Mouse (Mus musculus) frontal cortex, adult 2 months (tissue): ENCODE results near the gene Tpbpa. TPM values are rescaled to one million over a fixed set of nuclear protein-coding genes. Genes with fewer than 3 reads are reported as not detected.
"Not testable (repeated sequence)": the region's sequence is repeated elsewhere in the genome, so short reads cannot be mapped to it uniquely, and the experiment has no call there.

Experiments used
- DNase-seq, 2 experiments: peaks; one replicate each; pipeline ENCODE4 v3.0.0; 2022; ENCODE audit warnings: low spot score in 1 of 2; ENCODE audit errors: extremely low spot score in 1 of 2
- polyA plus RNA-seq: library from polyadenylated mRNA; depleted of rRNA; stranded (reverse); fragments of >200 nt; gene quantifications from 2 replicates; pipeline ENCODE4 v1.2.3, GENCODE M21; 2012; rRNA removed

The Tpbpa gene
- polyA plus RNA-seq: 25.3 and 50.1 TPM in 2 replicates

DNA sequence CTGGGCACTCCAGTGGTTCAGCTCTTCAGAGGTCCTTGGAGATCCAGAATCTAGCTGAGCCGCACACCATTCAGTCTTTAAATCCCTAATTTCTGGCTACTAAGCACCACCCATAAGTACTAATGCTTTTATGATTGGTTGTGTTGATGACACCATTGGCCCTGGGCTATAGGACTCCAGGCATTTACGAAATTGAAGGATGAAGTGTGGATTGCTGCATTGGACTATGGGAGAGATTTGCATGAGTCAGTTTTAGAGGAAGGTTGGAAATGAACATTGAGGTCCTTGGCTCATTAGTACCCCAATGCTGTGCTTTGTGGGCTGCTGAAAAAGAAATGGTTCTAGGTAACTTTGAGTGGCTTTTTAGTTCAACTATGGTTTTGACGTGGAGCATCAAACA lies at the start of gene Tpbpa:
Gene Tpbpa, minus strand, starts transcription at position 101 of the 400 bp plus-strand sequence.
- DNase-seq: not testable (repeated sequence)

DNA sequence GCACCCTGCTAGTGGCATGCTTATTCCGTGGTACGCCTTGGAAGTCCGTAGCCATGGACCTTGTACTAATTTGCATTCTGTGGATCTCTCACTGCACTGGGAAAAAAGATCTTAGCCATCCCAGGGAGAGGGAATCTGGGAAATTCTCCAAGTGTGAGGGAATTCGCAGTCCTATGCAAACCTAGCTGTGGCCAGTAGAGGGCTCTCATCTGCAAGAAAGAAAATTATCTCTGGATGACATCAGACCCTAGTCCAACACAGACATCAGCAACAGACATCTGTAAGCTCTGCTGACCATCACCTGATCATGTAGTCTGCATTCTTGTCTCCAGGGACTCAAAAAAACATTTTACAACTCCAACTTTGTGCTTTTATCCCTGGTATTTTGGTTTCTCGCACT lies 45.1 kb upstream of the Tpbpa start:
- not testable (repeated sequence) for DNase-seq

DNA sequence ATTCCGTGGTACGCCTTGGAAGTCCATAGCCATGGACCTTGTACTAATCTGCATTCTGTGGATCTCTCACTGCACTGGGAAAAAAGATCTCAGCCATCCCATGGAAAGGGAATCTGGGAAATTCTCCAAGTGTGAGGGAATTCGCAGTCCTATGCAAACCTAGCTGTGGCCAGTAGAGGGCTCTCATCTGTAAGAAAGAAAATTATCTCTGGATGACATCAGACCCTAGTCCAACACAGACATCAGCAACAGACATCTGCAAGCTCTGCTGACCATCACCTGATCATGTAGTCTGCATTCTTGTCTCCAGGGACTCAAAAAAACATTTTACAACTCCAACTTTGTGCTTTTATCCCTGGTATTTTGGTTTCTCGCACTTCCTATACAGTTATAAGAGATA lies 30.5 kb upstream of the Tpbpa start:
- not testable (repeated sequence) for DNase-seq

DNA sequence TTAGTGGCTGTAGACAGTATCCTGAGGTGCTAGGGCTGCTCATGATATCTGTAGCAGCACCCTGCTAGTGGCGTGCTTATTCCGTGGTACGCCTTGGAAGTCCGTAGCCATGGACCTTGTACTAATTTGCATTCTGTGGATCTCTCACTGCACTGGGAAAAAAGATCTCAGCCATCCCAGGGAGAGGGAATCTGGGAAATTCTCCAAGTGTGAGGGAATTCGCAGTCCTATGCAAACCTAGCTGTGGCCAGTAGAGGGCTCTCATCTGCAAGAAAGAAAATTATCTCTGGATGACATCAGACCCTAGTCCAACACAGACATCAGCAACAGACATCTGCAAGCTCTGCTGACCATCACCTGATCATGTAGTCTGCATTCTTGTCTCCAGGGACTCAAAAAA lies 22.2 kb upstream of the Tpbpa start:
- DNase-seq: not testable (repeated sequence)

DNA sequence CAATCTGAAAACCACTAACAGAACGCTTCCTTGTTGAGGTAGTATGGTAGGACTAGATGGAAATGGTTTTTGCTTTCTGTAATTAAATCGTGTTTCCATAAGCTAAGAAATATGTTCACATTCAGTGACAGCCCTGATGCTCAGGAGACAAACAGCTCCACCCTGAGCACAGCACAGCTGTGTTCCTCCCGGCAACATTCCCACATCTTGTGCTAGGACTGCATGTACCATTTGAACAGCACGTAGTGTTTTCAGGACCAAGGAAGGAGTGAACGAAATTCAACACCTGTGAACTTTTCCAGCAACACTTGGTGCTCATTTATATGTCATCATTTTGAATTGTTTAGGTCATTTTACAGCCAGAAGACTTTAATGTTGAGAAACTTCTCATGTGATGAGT lies 19.9 kb upstream of the Tpbpa start:
- no peak for DNase-seq

DNA sequence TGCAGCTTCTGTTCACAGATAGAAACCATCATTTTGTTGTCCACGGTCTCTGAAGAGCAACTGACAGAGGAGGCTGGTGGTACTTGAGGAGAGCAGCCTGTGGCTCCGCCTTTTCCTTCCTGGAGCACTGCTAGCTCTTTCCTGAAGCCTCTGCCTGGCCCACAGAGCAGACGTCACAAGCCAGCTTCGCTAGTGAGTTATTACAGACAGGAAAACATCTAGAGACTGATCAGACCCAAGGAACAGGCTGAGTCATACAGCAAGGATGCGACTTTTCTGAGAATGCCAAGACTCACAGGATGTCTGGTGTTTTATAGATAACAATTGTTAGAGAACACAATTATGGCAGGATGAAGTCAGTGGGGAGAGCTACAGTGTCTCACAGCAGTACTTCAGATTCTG lies 5.3 kb downstream of the Tpbpa start, which contains the start of the genes Gm49391 and Ctla2a:
Gene Gm49391, minus strand, starts transcription at position 72 of the 402 bp plus-strand sequence.
Gene Ctla2a, minus strand, starts transcription at position 126 of the 402 bp plus-strand sequence.
- no peak for DNase-seq

DNA sequence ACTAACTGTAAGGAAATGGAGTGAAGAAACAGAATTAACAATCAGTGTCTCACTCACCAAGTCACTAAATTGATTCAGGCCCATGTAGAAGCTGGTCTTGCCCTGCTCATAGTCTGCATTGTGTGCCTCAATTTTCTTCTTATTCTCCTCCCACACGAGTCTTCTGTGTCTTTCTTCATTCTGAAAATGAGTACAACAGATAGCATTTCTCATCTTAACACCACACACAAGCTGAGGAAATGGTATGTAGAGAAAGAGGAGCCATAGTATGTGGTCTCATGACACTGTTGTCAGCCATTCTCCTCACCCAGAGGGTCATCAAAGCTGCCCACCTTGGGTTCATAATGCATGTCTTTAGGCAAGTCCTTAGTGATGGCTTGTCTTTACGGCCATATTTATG lies 6.3 kb downstream of the Tpbpa start, which contains the start of gene Gm49393:
Gene Gm49393, minus strand, starts transcription at position 101 of the 400 bp plus-strand sequence.
- DNase-seq: not testable (repeated sequence)

DNA sequence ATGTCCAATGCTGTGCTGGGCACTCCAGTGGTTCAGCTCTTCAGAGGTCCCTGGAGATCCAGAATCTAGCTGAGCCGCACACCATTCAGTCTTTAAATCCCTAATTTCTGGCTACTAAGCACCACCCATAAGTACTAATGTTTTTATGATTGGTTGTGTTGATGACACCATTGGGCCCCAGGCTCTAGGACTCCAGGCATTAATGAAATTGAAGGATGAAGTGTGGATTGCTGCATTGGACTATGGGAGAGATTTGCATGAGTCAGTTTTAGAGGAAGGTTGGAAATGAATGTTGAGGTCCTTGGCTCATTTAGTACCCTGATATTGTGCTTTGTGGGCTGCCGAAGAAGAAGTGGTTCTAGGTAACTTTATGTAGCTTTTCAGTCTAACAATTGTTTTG lies 37.0 kb downstream of the Tpbpa start, which contains the start of gene Tpbpb:
Gene Tpbpb, minus strand, starts transcription at position 101 of the 400 bp plus-strand sequence.
- not testable (repeated sequence) for DNase-seq

DNA sequence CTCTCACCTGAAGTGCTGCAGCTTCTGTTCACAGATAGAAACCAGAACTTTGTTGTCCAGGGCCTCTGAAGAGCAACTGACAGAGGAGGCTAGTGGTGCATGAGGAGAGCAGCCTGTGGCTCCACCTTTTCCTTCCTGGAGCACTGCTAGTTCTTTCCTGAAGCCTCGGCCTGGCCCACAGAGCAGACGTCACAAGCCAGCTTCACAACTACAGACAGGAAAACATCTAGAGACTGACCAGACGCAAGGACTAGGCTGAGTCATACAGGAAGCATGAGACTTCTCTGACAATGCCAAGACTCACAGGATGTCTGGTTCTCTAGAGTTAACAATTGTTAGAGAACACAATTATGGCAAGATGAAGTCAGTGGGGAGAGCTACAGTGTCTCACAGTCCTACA lies 44.5 kb downstream of the Tpbpa start, which contains the start of gene Ctla2b:
Gene Ctla2b, minus strand, starts transcription at position 120 of the 400 bp plus-strand sequence.
- DNase-seq: peak in 1 of 2 experiments; percentile 0

DNA sequence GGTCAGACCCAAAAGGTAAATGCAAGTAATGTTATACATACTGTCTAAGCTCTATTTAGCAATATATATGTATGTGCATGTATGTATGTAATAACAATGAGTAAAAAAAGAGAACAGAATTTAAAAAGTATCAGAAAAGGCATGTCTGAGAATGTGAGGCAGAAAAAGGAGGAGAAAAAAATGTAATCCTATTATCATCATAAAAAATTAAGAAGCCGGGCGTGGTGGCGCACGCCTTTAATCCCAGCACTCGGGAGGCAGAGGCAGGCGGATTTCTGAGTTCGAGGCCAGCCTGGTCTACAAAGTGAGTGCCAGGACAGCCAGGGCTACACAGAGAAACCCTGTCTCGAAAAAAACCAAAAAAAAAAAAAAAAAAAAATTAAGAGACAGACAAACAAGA lies 45.0 kb downstream of the Tpbpa start, which contains the start of gene Gm49392:
Gene Gm49392, minus strand, starts transcription at position 101 of the 400 bp plus-strand sequence.
- DNase-seq: not testable (repeated sequence)

DNA sequence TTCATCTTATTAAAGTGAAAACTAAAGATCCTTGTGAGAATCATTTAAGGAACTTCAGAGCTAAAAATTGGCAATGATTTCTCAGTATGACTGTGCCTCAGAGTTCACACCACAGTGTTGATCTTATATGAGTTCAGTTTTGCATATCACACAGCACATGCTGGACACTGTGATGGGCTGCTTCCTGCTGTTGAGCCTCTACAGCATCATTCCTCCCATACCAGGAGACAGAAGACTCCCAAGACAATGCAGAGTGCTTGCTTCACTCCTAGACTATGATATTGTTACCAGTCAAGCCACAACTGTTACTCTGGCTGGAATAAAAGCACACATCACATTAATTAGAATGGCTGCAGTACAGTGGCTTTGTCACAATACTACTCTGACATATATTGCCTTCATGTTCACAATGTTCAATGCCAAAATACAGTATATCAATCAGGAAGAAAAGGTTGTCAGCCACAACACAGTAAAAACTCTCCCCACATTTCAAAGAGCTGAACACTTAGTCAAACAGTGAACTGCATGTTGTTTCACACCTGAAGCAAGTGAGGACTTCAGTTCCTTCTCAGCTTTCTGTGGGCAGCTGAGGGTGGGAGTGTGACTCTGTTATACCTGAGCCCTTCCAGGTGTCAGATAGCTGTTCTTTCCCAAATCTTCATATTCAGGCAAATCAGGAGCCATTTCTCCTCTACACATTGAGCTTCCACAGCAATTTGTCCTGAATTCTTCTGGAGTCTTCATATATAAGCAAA lies 46.2 kb downstream of the Tpbpa start:
- no peak for DNase-seq

DNA sequence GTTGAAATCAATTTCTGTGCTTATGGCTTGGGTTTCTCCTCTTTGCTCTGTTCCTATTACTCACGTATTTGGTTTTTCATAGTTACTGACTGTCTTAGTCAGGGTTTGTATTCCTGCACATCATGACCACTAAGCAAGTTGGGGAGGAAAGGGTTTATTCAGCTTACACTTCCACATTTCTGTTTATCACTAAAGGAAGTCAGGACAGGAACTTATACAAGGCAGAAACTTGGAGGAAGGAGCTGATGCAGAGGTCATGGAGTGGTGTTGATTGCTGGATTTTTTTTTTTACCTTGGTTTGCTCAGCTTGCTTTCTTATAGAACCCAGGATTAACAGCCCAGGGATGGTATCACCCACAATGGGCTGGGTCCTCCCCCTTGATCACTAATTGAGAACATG lies 49.5 kb downstream of the Tpbpa start:
- no peak for DNase-seq

Other genes with a start within 250 kb of the Tpbpa start
- gene BC051665, start 155.6 kb downstream of the Tpbpa start, polyA plus RNA-seq: not detected in 2 replicates
- gene Ctsll3, start 139.1 kb downstream of the Tpbpa start, polyA plus RNA-seq: not detected in 2 replicates
- gene 4930486L24Rik, start 77.5 kb downstream of the Tpbpa start, polyA plus RNA-seq: 0.26 and 0.36 TPM in 2 replicates
- gene Gm49392, start 45.1 kb downstream of the Tpbpa start, polyA plus RNA-seq: 0.22 and 0.27 TPM in 2 replicates
- gene Ctla2b, start 44.5 kb downstream of the Tpbpa start, polyA plus RNA-seq: 1.8 and 2.2 TPM in 2 replicates
- gene Tpbpb, start 37.1 kb downstream of the Tpbpa start, polyA plus RNA-seq: 3.9 and 11.2 TPM in 2 replicates
- gene Gm49393, start 6.4 kb downstream of the Tpbpa start, polyA plus RNA-seq: not detected in 2 replicates
- 3.2 and 4.8 TPM in 2 replicates for gene Gm49391, start 5.4 kb downstream of the Tpbpa start, polyA plus RNA-seq
- 22.7 and 44.1 TPM in 2 replicates for gene Ctla2a, start 5.4 kb downstream of the Tpbpa start, polyA plus RNA-seq
- gene Ctsj, start 64.0 kb upstream of the Tpbpa start, polyA plus RNA-seq: 1.8 and 11.0 TPM in 2 replicates
- 0.20 and 0.21 TPM in 2 replicates for gene Ctsq, start 98.6 kb upstream of the Tpbpa start, polyA plus RNA-seq
- gene Ctsr, start 222.3 kb upstream of the Tpbpa start, polyA plus RNA-seq: 0.14 and 1.8 TPM in 2 replicates